Comparison of ENCODE assay signal across 8 mouse cellular contexts in genomic region chr3:122619931-122620284, GRCm38 (mm10). TPM values are rescaled to one million over a fixed set of nuclear protein-coding genes. Genes with fewer than 3 reads are reported as not detected.
DNase-seq lines count a peak whose midpoint lies in the region; ATAC-seq and TF ChIP-seq lines count a peak whose summit lies in the region.

No protein-coding gene starts in this region.

- under 1% methylated on average over 20 of the region's 20 CpGs for WGBS in lung, embryonic 14.5 days
- WGBS in hindbrain, embryonic 11.5 days, result 0% methylated on average over 20 of the region's 20 CpGs
- 5% methylated on average over 11 of the region's 20 CpGs for WGBS in macrophage (ENCODE audit: missing documents)

- TF ChIP-seq CTCF in lung, embryonic 14.5 days (IDR thresholded peaks at IDR 0.05; ENCODE audit: low read depth), result no peak

- no peaks in the 10 kb centered on the region for H3K36me3 ChIP-seq in lung, embryonic 14.5 days (ENCODE audit: insufficient read depth)
- no peaks in the 10 kb centered on the region for H3K36me3 ChIP-seq in hindbrain, embryonic 11.5 days (ENCODE audit: control insufficient read depth, insufficient read depth, low read length)
- H3K36me3 ChIP-seq in macrophage (ENCODE audit: inconsistent target), result no peaks in the 10 kb centered on the region

- H3K9me3 ChIP-seq in lung, embryonic 14.5 days (ENCODE audit: low read depth, low read length), result no peaks in the 10 kb centered on the region
- H3K9me3 ChIP-seq in hindbrain, embryonic 11.5 days (ENCODE audit: control insufficient read depth, low read length), result no peaks in the 10 kb centered on the region

- peaks cover 38% of the 10 kb centered on the region for H3K79me2 ChIP-seq in macrophage (ENCODE audit: inconsistent target)

- ATAC-seq in lung, embryonic 14.5 days (ENCODE audit: insufficient read depth), result peak; percentile 58
- peak; percentile 85; the same call in 1 of the 2 replicates for ATAC-seq in hindbrain, embryonic 11.5 days (ENCODE audit: low FRiP score)

- peaks cover 6% of the 10 kb centered on the region; the same call in 1 of the 2 replicates for H3K4me1 ChIP-seq in lung, embryonic 14.5 days (ENCODE audit: insufficient read depth)
- 0 out of 2 replicates have a peak, but pooled peaks cover 5% of the 10 kb centered on the region for H3K4me1 ChIP-seq in brown adipose tissue, adult 24 weeks (ENCODE audit: control insufficient read depth, insufficient read depth, insufficient read length, low read length)
- H3K4me1 ChIP-seq in hindbrain, embryonic 11.5 days (replicated peaks; ENCODE audit: control insufficient read depth, insufficient read depth, low read length), result peaks cover 3% of the 10 kb centered on the region

- DNase-seq in lung, embryonic 14.5 days, result no peak
- DNase-seq in lung, postnatal 25 days (ENCODE audit: low spot score), result no peak
- no peak for DNase-seq in hindbrain, embryonic 11.5 days (ENCODE audit: low spot score)
- no peak for DNase-seq in right cerebral cortex, postnatal 25 days
- no peak for DNase-seq in embryo, embryonic 11 days
- no peak for DNase-seq in testis, postnatal 10 days (ENCODE audit: low spot score)

- H3K4me2 ChIP-seq in lung, embryonic 14.5 days, result peak overlapping the region; percentile 81
- H3K4me2 ChIP-seq in hindbrain, embryonic 11.5 days (replicated peaks; ENCODE audit: low read depth, low read length), result peak overlapping the region; percentile 72

- peak overlapping the region; percentile 91 for H3K4me3 ChIP-seq in lung, embryonic 14.5 days (ENCODE audit: low read depth, low read length)
- peak overlapping the region; percentile 86 for H3K4me3 ChIP-seq in brown adipose tissue, adult 24 weeks (ENCODE audit: insufficient read depth, low read depth, low read length)
- H3K4me3 ChIP-seq in hindbrain, embryonic 11.5 days (ENCODE audit: low read depth, low read length), result peak overlapping the region; percentile 96
- peak overlapping the region; percentile 53 for H3K4me3 ChIP-seq in macrophage (ENCODE audit: inconsistent target)

- peak overlapping the region; percentile 98 for H3K27ac ChIP-seq in lung, embryonic 14.5 days (ENCODE audit: low read depth)
- H3K27ac ChIP-seq in brown adipose tissue, adult 24 weeks (replicated peaks; ENCODE audit: low read depth, low read length), result peak overlapping the region; percentile 70
- peak overlapping the region; percentile 98 for H3K27ac ChIP-seq in hindbrain, embryonic 11.5 days (ENCODE audit: low read depth, low read length)
- H3K27ac ChIP-seq in macrophage, result no peak overlapping the region

- H3K9ac ChIP-seq in lung, embryonic 14.5 days, result peak overlapping the region; percentile 96
- peak overlapping the region; percentile 100 for H3K9ac ChIP-seq in hindbrain, embryonic 11.5 days (ENCODE audit: low read depth, low read length)

- no peaks in the 10 kb centered on the region for H3K27me3 ChIP-seq in lung, embryonic 14.5 days (ENCODE audit: insufficient read depth, low read length)
- H3K27me3 ChIP-seq in hindbrain, embryonic 11.5 days (ENCODE audit: control insufficient read depth, insufficient read depth, low read length), result no peaks in the 10 kb centered on the region

RNA-seq across cellular contexts. Expression of gene Fnbp1l, which starts 0.4 kb away (rescaled TPM):
- polyA plus RNA-seq in lung, embryonic 14.5 days (2014; fragmentation: Nextera tagmentation; extraction: Ambion mirVana), result 51.9 and 56.3 TPM in 2 replicates
- 9.3 and 10.3 TPM in 2 replicates for polyA plus RNA-seq in brown adipose tissue, adult 24 weeks (2012; ENCODE audit: insufficient read depth, insufficient read length, missing spikeins)
- 96.2 and 130 TPM in 2 replicates for polyA plus RNA-seq in hindbrain, embryonic 11.5 days (2014; fragmentation: Nextera tagmentation; extraction: Ambion mirVana)
- total RNA-seq in macrophage (2018; cell fraction: chromatin; rRNA removed), result 100 to 1,000 TPM in 12 of 26 experiments, 10 to 100 TPM in 14; 15.8 to 857 (median 83.1) TPM
- total RNA-seq in macrophage (2018; cell fraction: cytosol; rRNA removed), result 100 to 1,000 TPM in 2 of 26 experiments, 10 to 100 TPM in 15, 1 to 10 TPM in 9; 6.9 to 147 (median 31.3) TPM
- 100 to 1,000 TPM in 11 of 26 experiments, 10 to 100 TPM in 15; 17.1 to 835 (median 90.7) TPM for total RNA-seq in macrophage (2018; cell fraction: nucleus; rRNA removed)
- polyA plus RNA-seq in macrophage (2018), result 7.9 to 12.5 TPM (median 11.0 TPM) in 3 replicates
